Mouse (Mus musculus) intestine, postnatal 0 days (tissue): ENCODE results near the gene Prpf6. TPM values are rescaled to one million over a fixed set of nuclear protein-coding genes. Genes with fewer than 3 reads are reported as not detected.

ENCODE experiments used
- ATAC-seq: fragments of 200-750 bp; cut with Nextera tagmentation; 2 replicates; pipeline ENCODE4 v1.8.0; 2017; ENCODE audit warnings: mild to moderate bottlenecking, moderate TSS enrichment, moderate library complexity
- H3K27ac ChIP-seq: fragments of 300-500 bp; sonication (generic); 2 replicates; pipeline ENCODE4 v1.5.1; 2014; ENCODE audit warnings: mild to moderate bottlenecking, low read depth, low read length, moderate library complexity
- H3K27me3 ChIP-seq: fragments of 300-500 bp; sonication (generic); replicated peaks from 2 replicates; pipeline ENCODE4 v1.6.1; 2014; ENCODE audit warnings: low read length, mixed read lengths; ENCODE audit not compliant: control insufficient read depth, insufficient read depth
- H3K36me3 ChIP-seq: fragments of 300-500 bp; sonication (generic); 2 replicates; pipeline ENCODE4 v1.6.1; 2014; ENCODE audit warnings: mild to moderate bottlenecking, moderate library complexity; ENCODE audit not compliant: control insufficient read depth, insufficient read depth
- H3K4me1 ChIP-seq: fragments of 300-500 bp; sonication (generic); replicated peaks from 2 replicates; pipeline ENCODE4 v1.6.1; 2014; ENCODE audit warnings: antibody characterized with exemption, low read length, mixed read lengths; ENCODE audit not compliant: control insufficient read depth, insufficient read depth
- H3K4me2 ChIP-seq: fragments of 300-500 bp; sonication (generic); replicated peaks from 2 replicates; pipeline ENCODE4 v1.6.1; 2014; ENCODE audit warnings: low read depth, mild to moderate bottlenecking, moderate library complexity
- H3K4me3 ChIP-seq: fragments of 300-500 bp; sonication (generic); 2 replicates; pipeline ENCODE4 v1.5.1; 2014; ENCODE audit warnings: low read depth, low read length
- H3K9ac ChIP-seq: fragments of 300-500 bp; sonication (generic); 2 replicates; pipeline ENCODE4 v1.6.1; 2014; ENCODE audit warnings: mild to moderate bottlenecking, low read depth, low read length
- H3K9me3 ChIP-seq: fragments of 300-500 bp; sonication (generic); 2 replicates; pipeline ENCODE4 v1.6.1; 2016; ENCODE audit warnings: mixed run types; ENCODE audit not compliant: control insufficient read depth
- CTCF ChIP-seq: sonication (generic); IDR thresholded peaks from 2 replicates; pipeline ENCODE4 v1.5.1; 2016; ENCODE audit warnings: low read depth, mild to moderate bottlenecking, control low read depth, antibody characterized with exemption, moderate library complexity
- WGBS: fragments of 180-500 bp; shearing (Covaris S2); extraction: QIAGEN DNeasy Blood & Tissue Kit; methylation state at CpG from one replicate; pipeline ENCODE4 v1.1.7; 2014; 5-methylcytosine and 5-hydroxymethylcytosine counted together
- polyA plus RNA-seq: library from polyadenylated mRNA; unstranded; fragments of >200 nt; fragmentation: Nextera tagmentation; extraction: Ambion mirVana; gene quantifications from 2 replicates; pipeline ENCODE4 v1.2.1, GENCODE M21; 2015

Gene Prpf6
- polyA plus RNA-seq, 1 experiment from 2014 or later: 30.6 TPM

DNA sequence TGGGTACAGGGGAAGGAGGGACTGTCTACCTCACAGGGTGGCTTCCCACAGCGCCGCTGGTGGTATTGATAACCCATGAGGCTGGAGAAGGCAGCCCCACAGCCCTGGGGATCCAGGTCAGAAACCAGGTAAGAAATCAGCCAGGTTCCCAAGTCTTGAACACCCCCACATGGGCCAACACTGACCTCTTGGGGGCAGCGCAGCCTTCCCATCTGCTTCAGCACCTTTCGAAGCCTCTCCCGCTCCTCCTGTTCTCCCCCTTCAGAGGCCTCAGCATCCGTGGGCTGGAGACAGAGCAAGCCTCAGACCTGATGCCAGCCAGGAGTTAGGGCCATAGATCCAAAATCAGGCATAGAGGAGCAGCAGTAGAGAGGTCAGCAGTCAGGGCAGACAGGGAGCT lies 3.9 kb upstream of the Prpf6 start:
- 81% methylated on average over 6 of the region's 6 CpGs for WGBS

DNA sequence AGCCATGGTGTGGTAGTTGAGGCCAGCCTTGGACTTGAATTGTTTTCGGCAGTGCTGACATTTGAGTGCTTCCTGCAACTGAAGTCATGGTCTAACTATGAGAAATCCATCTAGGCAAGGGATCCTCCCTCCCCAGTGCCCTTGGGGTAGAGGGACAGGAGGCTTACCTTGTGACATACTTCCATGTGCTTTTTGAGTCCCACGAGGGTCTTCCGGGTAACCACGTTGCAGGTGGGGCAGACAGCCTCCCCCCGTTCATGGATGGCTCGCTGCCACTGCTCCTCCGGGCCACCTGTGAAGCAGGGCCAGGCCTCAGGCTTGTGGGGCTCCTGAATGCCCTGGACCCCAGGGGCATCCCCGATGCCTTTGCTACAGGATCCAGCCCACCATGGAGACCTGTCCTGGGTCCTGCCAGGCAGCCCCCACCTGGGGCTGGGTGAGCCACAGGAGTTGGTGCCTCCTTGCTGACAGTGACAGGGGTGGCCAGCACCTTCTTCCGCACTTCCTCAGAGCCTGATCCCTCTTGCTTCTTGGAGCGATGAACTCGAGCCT lies 3.4 kb upstream of the Prpf6 start:
- Histone ChIP-seq H3K36me3 (peaks cover 62% of the 10 kb centered on the region), H3K4me1 (peaks cover 5% of the 10 kb centered on the region; the same call in 1 of the 2 replicates), H3K4me2 (no peak overlapping the region), H3K9me3 (no peaks in the 10 kb centered on the region), H3K4me3 (no peak overlapping the region), H3K9ac (no peak overlapping the region), H3K27ac (no peak overlapping the region), H3K27me3 (no peaks in the 10 kb centered on the region)
- no peak for TF ChIP-seq CTCF
- ATAC-seq: no peak
- WGBS: 88% methylated on average over 11 of the region's 11 CpGs

More for the DNA sequence above, 3.9 kb upstream of the Prpf6 start:
- Histone ChIP-seq H3K27ac (no peak overlapping the region), H3K27me3 (no peaks in the 10 kb centered on the region), H3K9me3 (no peaks in the 10 kb centered on the region), H3K4me2 (no peak overlapping the region), H3K4me3 (no peak overlapping the region), H3K9ac (no peak overlapping the region), H3K4me1 (peaks cover 5% of the 10 kb centered on the region; the same call in 1 of the 2 replicates), H3K36me3 (peaks cover 62% of the 10 kb centered on the region)
- no peak for ATAC-seq
- TF ChIP-seq CTCF: peak; percentile 45

DNA sequence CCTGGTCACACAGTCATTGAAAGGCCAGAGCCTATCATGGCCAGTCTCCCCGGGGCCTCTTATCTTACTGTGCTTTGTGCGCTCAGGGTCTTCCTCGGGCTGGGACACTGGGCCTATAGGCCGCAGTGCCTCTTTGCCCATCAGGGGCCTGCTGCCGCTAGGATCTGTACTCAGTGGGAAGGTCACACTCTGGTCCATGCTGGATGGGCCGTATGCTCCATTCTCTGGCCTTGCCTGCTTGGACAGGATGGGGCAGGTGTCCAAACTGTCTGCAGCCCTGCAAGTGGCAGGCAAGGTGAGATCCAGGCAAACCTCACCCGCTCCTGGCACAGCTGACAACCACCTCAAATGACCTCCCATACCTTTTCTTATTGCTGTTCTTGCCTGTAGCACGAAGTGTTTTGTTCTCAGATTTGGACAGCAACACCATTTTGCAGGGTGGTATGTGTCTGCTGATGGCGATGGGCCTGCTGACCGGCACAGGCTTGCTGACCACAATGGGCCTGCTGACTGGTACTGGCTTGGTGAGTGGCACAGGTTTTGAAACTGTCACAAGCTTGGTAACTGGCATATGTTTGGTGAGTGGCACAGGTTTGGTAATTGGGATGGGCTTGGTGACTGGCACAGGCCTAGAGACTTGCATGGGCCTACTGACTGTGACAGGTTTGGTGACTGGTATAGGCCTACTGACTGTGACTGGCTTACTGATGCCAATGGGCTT lies 2.5 kb upstream of the Prpf6 start:
- WGBS: 93% methylated on average over 10 of the region's 10 CpGs
- no peaks in the 10 kb centered on the region for H3K27me3 ChIP-seq
- no peak overlapping the region for H3K4me3 ChIP-seq
- H3K4me1 ChIP-seq: peaks cover 5% of the 10 kb centered on the region; the same call in 1 of the 2 replicates
- H3K4me2 ChIP-seq: no peak overlapping the region
- TF ChIP-seq CTCF: no peak
- no peaks in the 10 kb centered on the region for H3K9me3 ChIP-seq
- H3K9ac ChIP-seq: no peak overlapping the region
- H3K36me3 ChIP-seq: peaks cover 62% of the 10 kb centered on the region
- ATAC-seq: no peak
- no peak overlapping the region for H3K27ac ChIP-seq

DNA sequence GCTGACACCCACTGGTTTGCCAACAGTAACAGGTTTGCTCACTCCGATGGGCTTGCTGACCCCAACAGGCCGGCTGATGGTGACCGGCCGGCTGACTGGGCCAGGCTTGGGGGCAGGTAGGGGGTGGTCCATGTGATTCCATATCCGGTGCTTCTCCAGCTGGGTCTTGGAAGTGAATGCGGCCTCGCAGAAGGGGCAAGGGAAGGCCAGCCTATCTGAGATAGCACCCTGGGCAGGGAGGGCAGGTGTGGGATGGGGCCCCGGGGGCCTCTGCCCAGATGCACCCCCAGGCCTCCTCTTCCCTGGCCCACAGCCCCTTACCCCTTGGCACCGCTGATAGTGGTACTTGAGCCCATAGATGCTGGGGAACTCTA lies 1.9 kb upstream of the Prpf6 start:
- TF ChIP-seq CTCF: no peak
- Histone ChIP-seq H3K27me3 (no peaks in the 10 kb centered on the region), H3K36me3 (peaks cover 56% of the 10 kb centered on the region), H3K4me2 (no peak overlapping the region), H3K27ac (no peak overlapping the region), H3K9ac (no peak overlapping the region), H3K4me1 (peaks cover 5% of the 10 kb centered on the region; the same call in 1 of the 2 replicates), H3K4me3 (no peak overlapping the region), H3K9me3 (no peaks in the 10 kb centered on the region)
- no peak for ATAC-seq
- WGBS: 94% methylated on average over 9 of the region's 9 CpGs

DNA sequence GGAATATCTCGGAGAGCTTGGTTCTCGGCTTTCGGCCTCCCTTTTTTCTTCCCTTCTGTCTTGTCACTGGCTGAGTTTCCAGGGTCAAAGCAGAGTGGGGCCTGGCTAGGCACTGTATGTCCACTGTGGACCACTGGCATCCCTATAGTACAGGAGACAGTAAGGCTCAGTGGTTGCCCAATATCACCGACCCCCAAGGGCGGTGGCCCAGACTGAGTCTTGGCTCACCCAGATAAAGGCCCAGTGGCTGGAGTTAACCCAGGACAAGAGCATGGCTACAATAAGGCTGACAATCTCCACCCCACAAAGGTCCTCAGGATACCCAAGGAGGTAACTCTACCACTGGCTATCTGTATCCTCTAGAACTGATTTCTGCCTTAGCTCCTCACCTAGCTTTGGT lies 1.2 kb upstream of the Prpf6 start:
- H3K9ac ChIP-seq: no peak overlapping the region
- WGBS: 88% methylated on average over 5 of the region's 5 CpGs
- peaks cover 51% of the 10 kb centered on the region for H3K36me3 ChIP-seq

DNA sequence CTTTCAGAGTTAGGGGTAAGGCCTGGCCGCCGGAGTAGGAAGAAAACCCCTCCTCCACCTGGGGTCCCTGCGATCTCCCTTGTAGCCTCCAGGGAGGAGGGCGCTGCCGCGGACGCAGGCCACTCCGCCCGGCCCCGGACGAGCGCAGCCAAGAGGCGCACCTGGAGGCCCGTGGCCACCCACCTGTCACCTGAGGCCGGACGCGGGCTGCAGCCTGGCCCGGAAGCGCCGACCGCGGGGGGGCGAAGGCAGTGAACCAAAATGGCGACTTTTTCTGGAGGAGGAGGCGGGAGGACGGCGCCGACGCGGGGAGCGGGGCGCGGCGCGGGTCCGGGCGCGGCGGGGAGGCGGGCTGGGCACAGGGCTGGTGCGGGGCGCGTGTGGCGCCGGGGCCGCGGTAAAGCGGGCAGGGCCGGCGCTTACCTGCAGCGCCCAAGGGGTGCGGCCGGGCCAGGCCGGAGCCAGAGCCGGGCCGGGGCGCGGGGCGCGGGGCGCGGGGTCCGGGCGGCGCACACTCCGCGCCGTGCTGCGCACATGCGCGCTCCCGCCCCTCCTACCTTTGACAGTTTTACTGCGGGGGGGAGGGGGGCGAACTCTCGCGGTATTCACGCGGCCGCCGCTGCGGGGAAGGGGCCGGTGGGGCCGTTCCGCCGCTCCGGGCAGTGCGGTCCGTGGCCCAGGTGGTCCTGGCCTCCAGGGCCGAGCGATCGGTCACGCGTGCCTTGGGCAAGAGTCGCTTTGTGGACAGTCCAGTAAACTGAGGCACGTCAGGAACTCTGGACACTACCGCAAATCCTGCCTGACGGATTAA lies 768 bp downstream of the Prpf6 start, which contains the start of gene Zfp512b:
Gene Zfp512b (minus strand): TSS at position 573 of the 811 bp plus-strand sequence.
- no peaks in the 10 kb centered on the region for H3K27me3 ChIP-seq
- H3K4me1 ChIP-seq: peaks cover 5% of the 10 kb centered on the region; the same call in 1 of the 2 replicates
- no peaks in the 10 kb centered on the region for H3K9me3 ChIP-seq
- peak within 1 kb of the TSS; percentile 68 for H3K4me3 ChIP-seq
- peaks cover 31% of the 10 kb centered on the region for H3K36me3 ChIP-seq
- H3K4me2 ChIP-seq: peak within 1 kb of the TSS; percentile 82
- peak; percentile 37 for TF ChIP-seq CTCF
- under 1% methylated on average over 88 of the region's 97 CpGs for WGBS
- ATAC-seq: peak; percentile 67
- H3K27ac ChIP-seq: peak within 1 kb of the TSS; percentile 91
- H3K9ac ChIP-seq: peak within 1 kb of the TSS; percentile 91

More for the DNA sequence above, 1.2 kb upstream of the Prpf6 start:
- H3K4me3 ChIP-seq: no peak overlapping the region
- peaks cover 5% of the 10 kb centered on the region; the same call in 1 of the 2 replicates for H3K4me1 ChIP-seq
- no peak for TF ChIP-seq CTCF
- no peaks in the 10 kb centered on the region for H3K9me3 ChIP-seq
- no peak overlapping the region for H3K27ac ChIP-seq
- ATAC-seq: no peak
- no peak overlapping the region for H3K4me2 ChIP-seq
- no peaks in the 10 kb centered on the region for H3K27me3 ChIP-seq
